9 mouse cellular contexts compared by ENCODE assay signal in the genomic region with DNA sequence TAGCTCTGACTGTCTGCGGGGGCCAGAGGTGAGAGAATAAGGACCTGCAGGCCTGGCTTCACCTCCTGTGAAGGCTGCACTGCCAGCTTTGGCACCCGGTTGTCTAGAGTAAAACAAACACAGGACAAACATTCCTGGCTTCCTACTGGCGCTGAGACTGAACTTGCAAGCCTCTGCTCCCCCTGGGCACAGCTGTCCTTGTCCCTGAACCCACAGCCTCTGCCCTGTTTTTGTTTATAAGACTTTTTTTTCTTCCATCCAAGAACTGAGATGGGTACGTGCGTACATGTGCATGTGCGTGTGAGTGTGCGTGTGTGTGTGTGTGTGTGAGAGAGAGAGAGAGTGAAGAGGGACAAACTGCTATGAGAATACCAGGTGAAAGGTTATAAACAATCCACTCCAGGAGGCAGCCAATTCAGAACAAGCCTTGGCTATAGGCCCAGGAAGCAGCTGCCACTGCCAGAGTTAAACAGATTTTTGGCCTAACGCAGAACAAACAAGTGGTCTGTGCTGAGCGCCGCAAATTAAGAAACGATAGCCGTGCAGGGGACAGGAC. TPM values are rescaled to one million over a fixed set of nuclear protein-coding genes. Genes with fewer than 3 reads are reported as not detected.
DNase-seq lines count a peak whose midpoint lies in the region; ATAC-seq and TF ChIP-seq lines count a peak whose summit lies in the region.
"Had no signal": no experiment of that assay in that cellular context is flagged by ENCODE, and none has a peak within 500 bp of the region (broad histone marks: within the 10 kb centered on the region; RNA-seq: fewer than 3 reads in every experiment).

No protein-coding gene starts in this region.

- H3K36me3 ChIP-seq in liver, embryonic 13.5 days, result peaks cover 10% of the 10 kb centered on the region

- H3K4me2 ChIP-seq in liver, embryonic 13.5 days, result no peak overlapping the region

- no peak for TF ChIP-seq CTCF in bone marrow, adult 2 months (IDR thresholded peaks at IDR 0.05; ENCODE audit: control insufficient read depth, insufficient read depth, low read length)

- peak; percentile 67 to 83 for DNase-seq in left cerebral cortex, postnatal 10 days (ENCODE audit: extremely low spot score in 1 of 2, low spot score in 2 of 2)
- no peak for DNase-seq in left cerebral cortex, adult 11 months (ENCODE audit: low spot score)
- DNase-seq in heart, adult 18-20 months, result peak; percentile 94 to 96
- DNase-seq in kidney, adult 18-20 months, result peak; percentile 89
- DNase-seq in liver, embryonic 13.5 days, result no peak
- peak; percentile 70 for DNase-seq in ovary, postnatal 14 days (ENCODE audit: low spot score)
- no peak for DNase-seq in right cerebral cortex, adult 2 months (ENCODE audit: low spot score in 2 of 2)

- WGBS in bone marrow, adult 2 months, result 58% methylated on average over 12 of the region's 12 CpGs
- WGBS in liver, embryonic 13.5 days (ENCODE audit: insufficient replicate concordance), result 77% methylated on average over 12 of the region's 12 CpGs

- TF ChIP-seq POLR2A in bone marrow, adult 2 months (IDR thresholded peaks at IDR 0.05; ENCODE audit: borderline replicate concordance, control insufficient read depth, low read depth, low read length), result no peak

- no peaks in the 10 kb centered on the region for H3K9me3 ChIP-seq in liver, embryonic 13.5 days (replicated peaks)

- no peaks in the 10 kb centered on the region for H3K27me3 ChIP-seq in liver, embryonic 13.5 days

- ATAC-seq in liver, embryonic 13.5 days (ENCODE audit: low read depth), result no peak

- 0 out of 2 replicates have a peak overlapping the region, but pooled peaks have one; percentile 0 for H3K27ac ChIP-seq in bone marrow, adult 2 months (ENCODE audit: control insufficient read depth, insufficient read depth, low read depth, low read length, poor library complexity)
- H3K27ac ChIP-seq in liver, embryonic 13.5 days, result peak overlapping the region; percentile 54; the same call in 1 of the 2 replicates

- no peaks in the 10 kb centered on the region; the same call in 1 of the 2 replicates for H3K4me1 ChIP-seq in bone marrow, adult 2 months (ENCODE audit: control insufficient read depth, insufficient read depth, low read length)
- H3K4me1 ChIP-seq in liver, embryonic 13.5 days (replicated peaks), result peaks cover 46% of the 10 kb centered on the region

- no peak overlapping the region for H3K9ac ChIP-seq in liver, embryonic 13.5 days

- no peak overlapping the region for H3K4me3 ChIP-seq in bone marrow, adult 2 months (replicated peaks; ENCODE audit: control insufficient read depth, low read depth, low read length)
- no peak overlapping the region for H3K4me3 ChIP-seq in liver, embryonic 13.5 days (replicated peaks)

- intact Hi-C loops in left cerebral cortex, postnatal 10 days (cut with DNase I), result no loop called here

RNA-seq across cellular contexts. Expression of a gene that starts 2.6 kb away (rescaled TPM):
- total RNA-seq in left cerebral cortex, postnatal 10 days (2021), result 10 to 100 TPM; 40.3 to 45.4 TPM
- polyA plus RNA-seq in bone marrow, adult 2 months (2011; ENCODE audit: insufficient read depth, insufficient read length, low replicate concordance, missing spikeins), result 104 and 163 TPM in 2 replicates
- total RNA-seq in heart, adult 18-20 months (2021), result 100 to 1,000 TPM; 435 to 530 TPM
- 29.7 and 29.9 TPM in 2 replicates for polyA plus RNA-seq in liver, embryonic 13.5 days (2015; fragmentation: Nextera tagmentation; extraction: Ambion mirVana)

RNA-seq across cellular contexts. Expression of a gene that starts 21.7 kb away (rescaled TPM):
- total RNA-seq in left cerebral cortex, postnatal 10 days (2021), result not detected
- not detected in 2 replicates for polyA plus RNA-seq in bone marrow, adult 2 months (2011; ENCODE audit: insufficient read depth, insufficient read length, low replicate concordance, missing spikeins)
- 1 to 10 TPM; 1.6 to 1.9 TPM for total RNA-seq in heart, adult 18-20 months (2021)
- 0.29 TPM in 1 of 2 replicates, not detected in the other for polyA plus RNA-seq in liver, embryonic 13.5 days (2015; fragmentation: Nextera tagmentation; extraction: Ambion mirVana)
- total RNA-seq: hematopoietic stem cell, adult 5-6 weeks had no signal

RNA-seq across cellular contexts. Expression of a gene that starts 30.1 kb away (rescaled TPM):
- total RNA-seq in left cerebral cortex, postnatal 10 days (2021), result under 1 TPM; 0.39 to 0.57 TPM
- polyA plus RNA-seq in bone marrow, adult 2 months (2011; ENCODE audit: insufficient read depth, insufficient read length, low replicate concordance, missing spikeins), result 0.75 TPM in 1 of 2 replicates, not detected in the other
- 100 to 1,000 TPM; 279 to 290 TPM for total RNA-seq in heart, adult 18-20 months (2021)
- 1.3 and 1.7 TPM in 2 replicates for polyA plus RNA-seq in liver, embryonic 13.5 days (2015; fragmentation: Nextera tagmentation; extraction: Ambion mirVana)
- total RNA-seq: hematopoietic stem cell, adult 5-6 weeks had no signal

RNA-seq across cellular contexts. Expression of a gene that starts 38.9 kb away (rescaled TPM):
- 10 to 100 TPM; 26.3 to 29.3 TPM for total RNA-seq in left cerebral cortex, postnatal 10 days (2021)
- polyA plus RNA-seq in bone marrow, adult 2 months (2011; ENCODE audit: insufficient read depth, insufficient read length, low replicate concordance, missing spikeins), result 61.0 and 72.3 TPM in 2 replicates
- total RNA-seq in heart, adult 18-20 months (2021), result 10 to 100 TPM; 26.7 to 30.5 TPM
- polyA plus RNA-seq in liver, embryonic 13.5 days (2015; fragmentation: Nextera tagmentation; extraction: Ambion mirVana), result 13.0 and 13.5 TPM in 2 replicates

RNA-seq across cellular contexts. Expression of a gene that starts 41.3 kb away (rescaled TPM):
- 10 to 100 TPM; 56.6 to 57.0 TPM for total RNA-seq in left cerebral cortex, postnatal 10 days (2021)
- not detected in 2 replicates for polyA plus RNA-seq in bone marrow, adult 2 months (2011; ENCODE audit: insufficient read depth, insufficient read length, low replicate concordance, missing spikeins)
- 1 to 10 TPM in 1 of 2 experiments, under 1 TPM in 1; 0.59 to 1.4 TPM for total RNA-seq in heart, adult 18-20 months (2021)
- polyA plus RNA-seq in liver, embryonic 13.5 days (2015; fragmentation: Nextera tagmentation; extraction: Ambion mirVana), result 0.12 and 0.14 TPM in 2 replicates
- total RNA-seq: hematopoietic stem cell, adult 5-6 weeks had no signal

Comparison
In these comparisons a context has a peak if more than half of its experiments do, and no peak if none do; other contexts are left out.
1. DNase-seq: peak in left cerebral cortex, postnatal 10 days (2 of 2), heart, adult 18-20 months (2 of 2), kidney, adult 18-20 months (single experiment) and ovary, postnatal 14 days (single experiment); none in left cerebral cortex, adult 11 months (single experiment), liver, embryonic 13.5 days (single experiment) and right cerebral cortex, adult 2 months (0 of 2).
2. RNA of a gene that starts 2.6 kb away (total RNA-seq): 435 to 530 TPM in heart, adult 18-20 months; 40.3 to 45.4 TPM in left cerebral cortex, postnatal 10 days; every median in the first group is over 4 times any median in the second.
3. RNA of a gene that starts 30.1 kb away (total RNA-seq): 279 to 290 TPM in heart, adult 18-20 months; 0.39 to 0.57 TPM in left cerebral cortex, postnatal 10 days; every median in the first group is over 100 times any median in the second.